In genomic region chr5:132817665-132818064, GRCm38 (mm10) we compare ENCODE assay signal across 26 mouse cellular contexts.
DNase-seq lines count a peak whose midpoint lies in the region; ATAC-seq lines count a peak whose summit lies in the region.
"Had no signal": no experiment of that assay in that cellular context is flagged by ENCODE, and none has a peak within 500 bp of the region (broad histone marks: within the 10 kb centered on the region; RNA-seq: fewer than 3 reads in every experiment).

No protein-coding gene starts in this region.

- H3K9me3 ChIP-seq in embryonic facial prominence, embryonic 14.5 days (ENCODE audit: control insufficient read depth, low read length) = no peaks in the 10 kb centered on the region
- H3K9me3 ChIP-seq in embryonic facial prominence, embryonic 10.5 days = no peaks in the 10 kb centered on the region
- H3K9me3 ChIP-seq: embryonic facial prominence, embryonic 12.5 days; embryonic facial prominence, embryonic 15.5 days; forebrain, embryonic 10.5 days; forebrain, embryonic 12.5 days had no signal

- no peaks in the 10 kb centered on the region for H3K4me1 ChIP-seq in embryonic facial prominence, embryonic 14.5 days (ENCODE audit: control insufficient read depth, insufficient read depth, low read length)
- no peaks in the 10 kb centered on the region for H3K4me1 ChIP-seq in embryonic facial prominence, embryonic 10.5 days
- H3K4me1 ChIP-seq: embryonic facial prominence, embryonic 12.5 days; embryonic facial prominence, embryonic 15.5 days; forebrain, embryonic 10.5 days; forebrain, embryonic 12.5 days had no signal

- H3K27ac ChIP-seq in embryonic facial prominence, embryonic 14.5 days (replicated peaks; ENCODE audit: low read depth, low read length) = no peak overlapping the region
- H3K27ac ChIP-seq in embryonic facial prominence, embryonic 10.5 days (replicated peaks) = no peak overlapping the region
- H3K27ac ChIP-seq: embryonic facial prominence, embryonic 12.5 days; embryonic facial prominence, embryonic 15.5 days; forebrain, embryonic 10.5 days; forebrain, embryonic 12.5 days had no signal

- no peaks in the 10 kb centered on the region for H3K36me3 ChIP-seq in embryonic facial prominence, embryonic 14.5 days (ENCODE audit: control insufficient read depth, insufficient read depth, low read length)
- H3K36me3 ChIP-seq in embryonic facial prominence, embryonic 10.5 days (replicated peaks) = no peaks in the 10 kb centered on the region
- H3K36me3 ChIP-seq: embryonic facial prominence, embryonic 12.5 days; embryonic facial prominence, embryonic 15.5 days; forebrain, embryonic 10.5 days; forebrain, embryonic 12.5 days had no signal

- WGBS in embryonic facial prominence, embryonic 14.5 days = 70% methylated on average over 9 of the region's 9 CpGs
- WGBS in embryonic facial prominence, embryonic 10.5 days = 86% methylated on average over 9 of the region's 9 CpGs

- no peaks in the 10 kb centered on the region for H3K27me3 ChIP-seq in embryonic facial prominence, embryonic 14.5 days (replicated peaks; ENCODE audit: control insufficient read depth, insufficient read depth, low read length)
- H3K27me3 ChIP-seq in embryonic facial prominence, embryonic 10.5 days (replicated peaks; ENCODE audit: low read depth, poor library complexity, severe bottlenecking) = no peaks in the 10 kb centered on the region
- H3K27me3 ChIP-seq: CH12.LX; embryonic facial prominence, embryonic 12.5 days; embryonic facial prominence, embryonic 15.5 days; forebrain, embryonic 12.5 days had no signal

- no peak overlapping the region for H3K4me2 ChIP-seq in embryonic facial prominence, embryonic 14.5 days (ENCODE audit: low read depth, low read length)
- H3K4me2 ChIP-seq: embryonic facial prominence, embryonic 12.5 days; embryonic facial prominence, embryonic 15.5 days; forebrain, embryonic 12.5 days had no signal

- ATAC-seq in embryonic facial prominence, embryonic 14.5 days (ENCODE audit: low read depth) = peak; percentile 57; the same call in 1 of the 2 replicates
- ATAC-seq: CD4-positive, CD25-positive, alpha-beta regulatory T cell, adult 4 months; forebrain, embryonic 14.5 days; forebrain, embryonic 16.5 days had no signal

- DNase-seq in embryonic facial prominence, embryonic 14.5 days (ENCODE audit: low spot score) = peak; percentile 42
- DNase-seq in embryonic facial prominence, embryonic 10.5 days (ENCODE audit: low spot score) = no peak
- DNase-seq in ES-CJ7 (ENCODE audit: low read depth, low spot score) = peak; percentile 23
- DNase-seq in ZHBTc4 (ENCODE audit: low read depth, low spot score) = peak; percentile 15
- no peak for DNase-seq in thymus, postnatal 0 days (ENCODE audit: low spot score)
- no peak for DNase-seq in gastrocnemius, adult 18-20 months (ENCODE audit: low spot score)
- DNase-seq: adrenal gland, adult 2 months; adrenal gland, postnatal 10 days; adrenal gland, postnatal 25 days; B cell, adult 2 months; cerebellum, adult 11 months; cerebellum, adult 18-20 months; cerebellum, adult 8-10 months; cerebellum, adult 9-11 months; cerebellum, postnatal 14 days; cerebellum, postnatal 36 days; embryo, embryonic 11 days had no signal

- no peak overlapping the region for H3K9ac ChIP-seq in embryonic facial prominence, embryonic 14.5 days (ENCODE audit: low read depth, low read length)
- H3K9ac ChIP-seq: embryonic facial prominence, embryonic 12.5 days; embryonic facial prominence, embryonic 15.5 days; forebrain, embryonic 12.5 days had no signal

- H3K4me3 ChIP-seq in embryonic facial prominence, embryonic 14.5 days (ENCODE audit: low read depth, low read length) = no peak overlapping the region
- no peak overlapping the region for H3K4me3 ChIP-seq in embryonic facial prominence, embryonic 10.5 days
- H3K4me3 ChIP-seq: embryonic facial prominence, embryonic 12.5 days; embryonic facial prominence, embryonic 15.5 days; erythroblast, embryonic 14.5 days; forebrain, embryonic 10.5 days; forebrain, embryonic 12.5 days had no signal

Comparison
In these comparisons a context has a peak if more than half of its experiments do, and no peak if none do; other contexts are left out.
1. DNase-seq: peak in embryonic facial prominence, embryonic 14.5 days (single experiment), ES-CJ7 (single experiment) and ZHBTc4 (single experiment); none in embryonic facial prominence, embryonic 10.5 days (single experiment), thymus, postnatal 0 days (single experiment) and gastrocnemius, adult 18-20 months (single experiment).